Mouse (Mus musculus): ENCODE measurements at regions not wholly inside any gene's neighbourhood (a gene's known extent, or its start where the extent isn't known, plus 50 kb on each side); places are given as distances from the start of the nearest gene placed in this dataset.

GRCm38 (mm10) chr17:49149896-49150295 lies 217.7 kb downstream of the Lrfn2 start:
- no peaks in the 10 kb centered on the region for H3K27me3 ChIP-seq (ENCODE audit: low read depth, poor library complexity, severe bottlenecking)
- no peak for DNase-seq (ENCODE audit: low spot score)
- H3K4me1 ChIP-seq: no peaks in the 10 kb centered on the region
- WGBS: 87% methylated on average over 4 of the region's 4 CpGs
- H3K27ac ChIP-seq (replicated peaks): no peak overlapping the region
- H3K36me3 ChIP-seq: no peaks in the 10 kb centered on the region
- H3K9me3 ChIP-seq (replicated peaks): no peaks in the 10 kb centered on the region
- no peak overlapping the region for H3K4me3 ChIP-seq

GRCm38 (mm10) chr17:49150971-49151422 lies 218.8 kb downstream of the Lrfn2 start:
- DNase-seq (ENCODE audit: low spot score): no peak
- Histone ChIP-seq H3K4me1 (no peaks in the 10 kb centered on the region), H3K4me3 (no peak overlapping the region), H3K27ac (replicated peaks) (no peak overlapping the region), H3K36me3 (no peaks in the 10 kb centered on the region), H3K27me3 (ENCODE audit: low read depth, poor library complexity, severe bottlenecking) (no peaks in the 10 kb centered on the region), H3K9me3 (replicated peaks) (no peaks in the 10 kb centered on the region)
- WGBS: 77% methylated on average over 3 of the region's 3 CpGs

- no peak overlapping the region for H3K4me3 ChIP-seq
- WGBS: 86% methylated on average over 9 of the region's 9 CpGs
- no peaks in the 10 kb centered on the region for H3K9me3 ChIP-seq (replicated peaks)
- H3K27me3 ChIP-seq (ENCODE audit: low read depth, poor library complexity, severe bottlenecking): no peaks in the 10 kb centered on the region
- DNase-seq (ENCODE audit: low spot score): no peak
- no peaks in the 10 kb centered on the region for H3K36me3 ChIP-seq
- no peak overlapping the region for H3K27ac ChIP-seq (replicated peaks)
- no peaks in the 10 kb centered on the region for H3K4me1 ChIP-seq
Measured at GRCm38 (mm10) chr17:49153994-49154393, 221.8 kb downstream of the Lrfn2 start.

- no peak overlapping the region for H3K4me3 ChIP-seq
- H3K27me3 ChIP-seq (ENCODE audit: low read depth, poor library complexity, severe bottlenecking): no peaks in the 10 kb centered on the region
- no peaks in the 10 kb centered on the region for H3K4me1 ChIP-seq
- WGBS: 83% methylated on average over 9 of the region's 9 CpGs
- no peak overlapping the region for H3K27ac ChIP-seq (replicated peaks)
- H3K36me3 ChIP-seq: no peaks in the 10 kb centered on the region
- DNase-seq (ENCODE audit: low spot score): no peak
- H3K9me3 ChIP-seq (replicated peaks): no peaks in the 10 kb centered on the region
Measured at GRCm38 (mm10) chr17:49155001-49155515, 222.9 kb downstream of the Lrfn2 start.

GRCm38 (mm10) chr17:49157586-49157985 lies 225.4 kb downstream of the Lrfn2 start:
- WGBS: 84% methylated on average over 2 of the region's 2 CpGs
- no peak overlapping the region for H3K27ac ChIP-seq (replicated peaks)
- no peak for DNase-seq (ENCODE audit: low spot score)
- no peak overlapping the region for H3K4me3 ChIP-seq
- peaks cover 8% of the 10 kb centered on the region; the same call in 1 of the 2 replicates for H3K4me1 ChIP-seq
- H3K9me3 ChIP-seq (replicated peaks): no peaks in the 10 kb centered on the region
- H3K27me3 ChIP-seq (ENCODE audit: low read depth, poor library complexity, severe bottlenecking): no peaks in the 10 kb centered on the region
- H3K36me3 ChIP-seq: no peaks in the 10 kb centered on the region

- H3K27me3 ChIP-seq (ENCODE audit: low read depth, poor library complexity, severe bottlenecking): peaks cover 37% of the 10 kb centered on the region
- no peak overlapping the region for H3K27ac ChIP-seq (replicated peaks)
- peak; percentile 35 for DNase-seq (ENCODE audit: low spot score)
- WGBS: 7% methylated on average over 20 of the region's 20 CpGs
- H3K4me1 ChIP-seq: peaks cover 20% of the 10 kb centered on the region
- peak overlapping the region; percentile 54 for H3K4me3 ChIP-seq
- H3K9me3 ChIP-seq (replicated peaks): no peaks in the 10 kb centered on the region
- no peaks in the 10 kb centered on the region for H3K36me3 ChIP-seq
Measured at GRCm38 (mm10) chr17:49171252-49172047, 239.3 kb downstream of the Lrfn2 start.

GRCm38 (mm10) chr17:49172052-49172799 lies 240.0 kb downstream of the Lrfn2 start:
- WGBS: 17% methylated on average over 15 of the region's 15 CpGs
- peak; percentile 17 for DNase-seq (ENCODE audit: low spot score)
- no peak overlapping the region for H3K27ac ChIP-seq (replicated peaks)

GRCm38 (mm10) chr17:49172800-49173150 lies 240.6 kb downstream of the Lrfn2 start:
- peaks cover 21% of the 10 kb centered on the region for H3K4me1 ChIP-seq
- WGBS: 64% methylated on average over 8 of the region's 8 CpGs
- peaks cover 37% of the 10 kb centered on the region for H3K27me3 ChIP-seq (ENCODE audit: low read depth, poor library complexity, severe bottlenecking)
- H3K4me3 ChIP-seq: no peak overlapping the region
- H3K36me3 ChIP-seq: no peaks in the 10 kb centered on the region
- no peaks in the 10 kb centered on the region for H3K9me3 ChIP-seq (replicated peaks)
- no peak overlapping the region for H3K27ac ChIP-seq (replicated peaks)
- no peak for DNase-seq (ENCODE audit: low spot score)

More at GRCm38 (mm10) chr17:49172052-49172799, 240.0 kb downstream of the Lrfn2 start:
- peaks cover 37% of the 10 kb centered on the region for H3K27me3 ChIP-seq (ENCODE audit: low read depth, poor library complexity, severe bottlenecking)
- H3K4me3 ChIP-seq: peak overlapping the region; percentile 54
- no peaks in the 10 kb centered on the region for H3K9me3 ChIP-seq (replicated peaks)
- peaks cover 20% of the 10 kb centered on the region for H3K4me1 ChIP-seq
- no peaks in the 10 kb centered on the region for H3K36me3 ChIP-seq

- Histone ChIP-seq H3K27me3 (ENCODE audit: low read depth, poor library complexity, severe bottlenecking) (peaks cover 21% of the 10 kb centered on the region; the same call in 1 of the 2 replicates), H3K27ac (replicated peaks) (no peak overlapping the region), H3K36me3 (no peaks in the 10 kb centered on the region), H3K4me3 (no peak overlapping the region), H3K4me1 (peaks cover 13% of the 10 kb centered on the region), H3K9me3 (replicated peaks) (no peaks in the 10 kb centered on the region)
- DNase-seq (ENCODE audit: low spot score): no peak
- WGBS: 81% methylated on average over 6 of the region's 6 CpGs
Measured at GRCm38 (mm10) chr17:49177966-49178731, 246.0 kb downstream of the Lrfn2 start.

- WGBS: 12% methylated on average over 4 of the region's 4 CpGs
- Histone ChIP-seq H3K27me3 (ENCODE audit: low read depth, poor library complexity, severe bottlenecking) (peaks cover 14% of the 10 kb centered on the region; the same call in 1 of the 2 replicates), H3K36me3 (no peaks in the 10 kb centered on the region), H3K4me1 (peaks cover 13% of the 10 kb centered on the region), H3K9me3 (replicated peaks) (no peaks in the 10 kb centered on the region), H3K27ac (replicated peaks) (no peak overlapping the region), H3K4me3 (no peak overlapping the region)
- DNase-seq (ENCODE audit: low spot score): peak; percentile 45
Measured at GRCm38 (mm10) chr17:49182485-49182884, 245.7 kb upstream of the Mocs1 start.

GRCm38 (mm10) chr17:49183917-49184316 lies 244.2 kb upstream of the Mocs1 start:
- H3K36me3 ChIP-seq: no peaks in the 10 kb centered on the region
- H3K4me3 ChIP-seq: no peak overlapping the region
- no peak for DNase-seq (ENCODE audit: low spot score)
- peaks cover 14% of the 10 kb centered on the region; the same call in 1 of the 2 replicates for H3K27me3 ChIP-seq (ENCODE audit: low read depth, poor library complexity, severe bottlenecking)
- H3K9me3 ChIP-seq (replicated peaks): no peaks in the 10 kb centered on the region
- no peak overlapping the region for H3K27ac ChIP-seq (replicated peaks)
- peaks cover 3% of the 10 kb centered on the region for H3K4me1 ChIP-seq
- WGBS: 66% methylated on average over 3 of the region's 3 CpGs

- DNase-seq (ENCODE audit: low spot score): no peak
- no peak overlapping the region for H3K4me3 ChIP-seq
- no peaks in the 10 kb centered on the region for H3K36me3 ChIP-seq
- peaks cover 13% of the 10 kb centered on the region; the same call in 1 of the 2 replicates for H3K27me3 ChIP-seq (ENCODE audit: low read depth, poor library complexity, severe bottlenecking)
- no peak overlapping the region for H3K27ac ChIP-seq (replicated peaks)
- 44% methylated on average over 8 of the region's 8 CpGs for WGBS
- no peaks in the 10 kb centered on the region; the same call in 1 of the 2 replicates for H3K4me1 ChIP-seq
- H3K9me3 ChIP-seq (replicated peaks): no peaks in the 10 kb centered on the region
Measured at GRCm38 (mm10) chr17:49185052-49185612, 243.0 kb upstream of the Mocs1 start.
